Mouse (Mus musculus): ENCODE measurements around the gene Gm49354. TPM values are rescaled to one million over a fixed set of nuclear protein-coding genes. Genes with fewer than 3 reads are reported as not detected.
"Not testable (repeated sequence)": the region's sequence is repeated elsewhere in the genome, so short reads cannot be mapped to it uniquely, and the experiment has no call there.

Gm49354 gene
- polyA plus RNA-seq, 1 experiment from 2014 or later: not detected

DNA sequence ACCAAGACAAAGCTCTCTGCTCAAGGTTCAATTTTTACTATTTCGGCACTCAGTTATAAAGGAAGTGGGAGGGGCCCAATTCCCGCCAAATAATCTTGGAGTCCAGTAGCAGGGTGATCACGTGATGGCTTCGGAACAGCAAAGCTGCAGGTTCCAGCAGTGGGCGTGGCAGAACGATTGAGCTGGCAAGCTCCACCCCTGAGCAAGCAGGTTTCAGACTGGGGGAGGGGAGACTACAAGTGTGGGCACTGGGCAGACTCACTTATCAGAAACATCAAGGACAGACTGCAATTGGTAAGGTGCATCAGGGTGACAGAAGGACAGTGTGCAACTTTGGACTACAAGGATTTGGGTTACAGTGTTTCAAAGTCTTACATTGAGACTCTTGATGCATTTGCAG, 47.7 kb downstream of the Gm49354 start:
- 29% methylated on average over 6 of the region's 6 CpGs for WGBS
- H3K4me1 ChIP-seq (ENCODE audit: control insufficient read depth, insufficient read depth, low read length); DNase-seq (ENCODE audit: low spot score); H3K9ac ChIP-seq (ENCODE audit: low read length); H3K27me3 ChIP-seq (ENCODE audit: control insufficient read depth, insufficient read depth, low read length); H3K36me3 ChIP-seq (ENCODE audit: control insufficient read depth, insufficient read depth, low read length); H3K9me3 ChIP-seq (ENCODE audit: control insufficient read depth, low read length); H3K4me3 ChIP-seq (ENCODE audit: low read depth, low read length); H3K27ac ChIP-seq (ENCODE audit: low read depth, low read length); ATAC-seq (ENCODE audit: insufficient read depth, low FRiP score, low TSS enrichment); H3K4me2 ChIP-seq (ENCODE audit: low read depth): not testable (repeated sequence)

GRCm38 (mm10) chr13:59733936-59734335, 48.1 kb downstream of the Gm49354 start:
- Histone ChIP-seq H3K4me3 (ENCODE audit: low read depth, low read length) (no peak overlapping the region), H3K36me3 (ENCODE audit: control insufficient read depth, insufficient read depth, low read length) (no peaks in the 10 kb centered on the region), H3K4me2 (ENCODE audit: low read depth) (no peak overlapping the region), H3K27me3 (ENCODE audit: control insufficient read depth, insufficient read depth, low read length) (no peaks in the 10 kb centered on the region), H3K27ac (ENCODE audit: low read depth, low read length) (no peak overlapping the region), H3K9me3 (ENCODE audit: control insufficient read depth, low read length) (no peaks in the 10 kb centered on the region), H3K9ac (ENCODE audit: low read length) (no peak overlapping the region), H3K4me1 (ENCODE audit: control insufficient read depth, insufficient read depth, low read length) (no peaks in the 10 kb centered on the region)
- ATAC-seq (ENCODE audit: insufficient read depth, low FRiP score, low TSS enrichment): no peak
- no peak for DNase-seq (ENCODE audit: low spot score)
- WGBS: 85% methylated on average over 2 of the region's 4 CpGs

- no peak within 1 kb of the TSS for H3K9ac ChIP-seq (ENCODE audit: low read length)
- ATAC-seq (ENCODE audit: insufficient read depth, low FRiP score, low TSS enrichment) (no peak), DNase-seq (ENCODE audit: low spot score) (no peak)
- H3K4me3 ChIP-seq (ENCODE audit: low read depth, low read length): no peak within 1 kb of the TSS
- no peaks in the 10 kb centered on the region for H3K27me3 ChIP-seq (ENCODE audit: control insufficient read depth, insufficient read depth, low read length)
- H3K36me3 ChIP-seq (ENCODE audit: control insufficient read depth, insufficient read depth, low read length): no peaks in the 10 kb centered on the region
- H3K4me2 ChIP-seq (ENCODE audit: low read depth): no peak within 1 kb of the TSS
- H3K9me3 ChIP-seq (ENCODE audit: control insufficient read depth, low read length): no peaks in the 10 kb centered on the region
- WGBS: 43% methylated on average over 5 of the region's 7 CpGs
- H3K4me1 ChIP-seq (ENCODE audit: control insufficient read depth, insufficient read depth, low read length): no peaks in the 10 kb centered on the region
- H3K27ac ChIP-seq (ENCODE audit: low read depth, low read length): no peak within 1 kb of the TSS
These were observed 50.4 kb downstream of the Gm49354 start, which contains the start of gene Spata31d1d for GRCm38 (mm10) chr13:59731652-59732051. Gene Spata31d1d, minus strand, starts transcription at chr13:59731752.

GRCm38 (mm10) chr13:59728378-59729093, 53.5 kb downstream of the Gm49354 start:
- 31% methylated on average over 7 of the region's 7 CpGs for WGBS
- Histone ChIP-seq H3K9me3 (ENCODE audit: control insufficient read depth, low read length) (no peaks in the 10 kb centered on the region), H3K27ac (ENCODE audit: low read depth, low read length) (no peak overlapping the region), H3K4me3 (ENCODE audit: low read depth, low read length) (no peak overlapping the region), H3K4me1 (ENCODE audit: control insufficient read depth, insufficient read depth, low read length) (no peaks in the 10 kb centered on the region), H3K36me3 (ENCODE audit: control insufficient read depth, insufficient read depth, low read length) (no peaks in the 10 kb centered on the region), H3K4me2 (ENCODE audit: low read depth) (no peak overlapping the region), H3K27me3 (ENCODE audit: control insufficient read depth, insufficient read depth, low read length) (no peaks in the 10 kb centered on the region), H3K9ac (ENCODE audit: low read length) (no peak overlapping the region)
- ATAC-seq (ENCODE audit: insufficient read depth, low FRiP score, low TSS enrichment) (peak; percentile 81), DNase-seq (ENCODE audit: low spot score) (peak; percentile 86)

GRCm38 (mm10) chr13:59726139-59726867, 55.7 kb downstream of the Gm49354 start:
- H3K4me2 ChIP-seq (ENCODE audit: low read depth): peak overlapping the region; percentile 28
- H3K27me3 ChIP-seq (ENCODE audit: control insufficient read depth, insufficient read depth, low read length): no peaks in the 10 kb centered on the region
- 0 out of 2 replicates have a peak overlapping the region, but pooled peaks have one; percentile 8 for H3K4me3 ChIP-seq (ENCODE audit: low read depth, low read length)
- H3K9me3 ChIP-seq (ENCODE audit: control insufficient read depth, low read length): no peaks in the 10 kb centered on the region
- no peak for ATAC-seq (ENCODE audit: insufficient read depth, low FRiP score, low TSS enrichment)
- WGBS: 35% methylated on average over 29 of the region's 29 CpGs
- H3K9ac ChIP-seq (ENCODE audit: low read length): peak overlapping the region; percentile 0
- no peak for DNase-seq (ENCODE audit: low spot score)
- H3K36me3 ChIP-seq (ENCODE audit: control insufficient read depth, insufficient read depth, low read length): no peaks in the 10 kb centered on the region
- no peak overlapping the region for H3K27ac ChIP-seq (ENCODE audit: low read depth, low read length)
- H3K4me1 ChIP-seq (ENCODE audit: control insufficient read depth, insufficient read depth, low read length): no peaks in the 10 kb centered on the region

DNA sequence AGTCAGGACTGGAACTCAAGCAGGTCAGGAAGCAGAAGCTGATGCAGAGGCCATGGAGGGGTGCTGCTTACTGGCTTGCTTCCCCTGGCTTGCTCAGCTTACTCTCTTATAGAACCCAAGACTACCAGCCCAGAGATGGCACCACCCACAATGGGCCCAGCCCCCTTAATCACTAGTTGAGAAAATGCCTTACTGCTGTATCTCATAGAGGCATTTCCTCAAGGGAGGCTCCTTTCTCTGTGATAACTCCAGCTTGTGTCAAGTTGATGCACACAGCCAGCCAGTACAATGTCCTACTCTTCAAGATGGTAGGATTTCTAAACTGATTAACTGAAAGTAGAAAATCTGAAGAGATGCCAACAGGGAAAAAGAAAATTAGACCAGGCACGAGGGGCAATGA, 60.0 kb downstream of the Gm49354 start:
- H3K9me3 ChIP-seq (ENCODE audit: control insufficient read depth, low read length); H3K36me3 ChIP-seq (ENCODE audit: control insufficient read depth, insufficient read depth, low read length); ATAC-seq (ENCODE audit: insufficient read depth, low FRiP score, low TSS enrichment); DNase-seq (ENCODE audit: low spot score); H3K4me3 ChIP-seq (ENCODE audit: low read depth, low read length); H3K9ac ChIP-seq (ENCODE audit: low read length); H3K4me2 ChIP-seq (ENCODE audit: low read depth); H3K4me1 ChIP-seq (ENCODE audit: control insufficient read depth, insufficient read depth, low read length); H3K27ac ChIP-seq (ENCODE audit: low read depth, low read length); H3K27me3 ChIP-seq (ENCODE audit: control insufficient read depth, insufficient read depth, low read length): not testable (repeated sequence)
- whole genome bisulfite sequencing: 85% methylated on average over 1 of the region's 1 CpGs

DNA sequence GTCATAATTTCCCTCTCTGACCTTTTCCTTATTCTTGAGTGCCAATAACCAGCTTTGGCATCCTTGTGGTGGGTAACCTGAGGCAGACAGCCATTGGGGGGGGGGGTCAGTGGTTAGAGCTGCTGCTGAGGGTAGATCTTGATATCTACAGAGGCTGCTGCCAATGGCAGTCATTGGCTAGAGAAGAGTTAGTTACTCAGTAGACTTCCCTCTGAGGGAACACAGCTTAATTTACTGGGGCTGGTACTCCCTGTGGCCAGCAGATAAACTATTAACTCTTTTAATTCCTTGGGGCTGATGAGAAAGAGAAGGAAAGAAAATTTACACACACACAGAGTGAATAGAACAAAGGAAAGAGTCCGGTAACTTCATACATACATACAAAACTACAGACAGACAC, 62.6 kb downstream of the Gm49354 start:
- no peaks in the 10 kb centered on the region for H3K27me3 ChIP-seq (ENCODE audit: control insufficient read depth, insufficient read depth, low read length)
- no peak overlapping the region for H3K4me2 ChIP-seq (ENCODE audit: low read depth)
- no peaks in the 10 kb centered on the region for H3K9me3 ChIP-seq (ENCODE audit: control insufficient read depth, low read length)
- H3K4me1 ChIP-seq (ENCODE audit: control insufficient read depth, insufficient read depth, low read length): no peaks in the 10 kb centered on the region
- no peak overlapping the region for H3K9ac ChIP-seq (ENCODE audit: low read length)
- no peak overlapping the region for H3K4me3 ChIP-seq (ENCODE audit: low read depth, low read length)
- DNase-seq (ENCODE audit: low spot score) (no peak), ATAC-seq (ENCODE audit: insufficient read depth, low FRiP score, low TSS enrichment) (no peak)
- no peaks in the 10 kb centered on the region for H3K36me3 ChIP-seq (ENCODE audit: control insufficient read depth, insufficient read depth, low read length)
- WGBS: 90% methylated on average over 1 of the region's 1 CpGs
- no peak overlapping the region for H3K27ac ChIP-seq (ENCODE audit: low read depth, low read length)

DNA sequence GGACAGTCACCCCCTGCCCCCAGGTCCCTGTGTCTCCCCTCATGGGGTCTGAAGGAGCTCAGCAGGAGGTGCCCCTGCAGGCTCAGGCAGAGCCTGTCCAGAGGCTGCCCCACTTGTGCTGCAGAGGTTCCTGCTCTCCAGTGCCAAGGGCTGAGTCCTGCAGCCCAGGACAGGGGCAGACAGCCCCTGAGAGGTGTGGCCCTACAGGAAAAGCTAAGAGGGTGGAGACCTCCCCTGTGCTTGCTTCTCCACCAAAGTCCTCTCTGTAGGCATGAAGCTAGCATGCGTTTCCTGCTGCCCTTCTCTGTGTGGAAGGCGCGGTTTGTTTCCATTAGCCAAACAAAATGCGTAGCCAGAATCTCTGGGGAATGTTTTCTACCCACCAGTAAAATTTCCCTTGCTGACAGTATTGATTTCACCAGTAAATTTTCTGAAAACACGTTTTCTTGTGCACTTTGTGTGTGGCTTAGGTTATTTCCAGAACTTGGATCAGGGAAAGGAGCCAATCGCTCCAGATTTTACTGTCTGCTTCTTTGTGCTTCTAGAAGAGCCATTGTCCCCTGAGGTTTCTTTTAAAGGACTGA, 63.1 kb downstream of the Gm49354 start:
- H3K27ac ChIP-seq (ENCODE audit: low read depth, low read length); DNase-seq (ENCODE audit: low spot score); H3K4me1 ChIP-seq (ENCODE audit: control insufficient read depth, insufficient read depth, low read length); H3K9me3 ChIP-seq (ENCODE audit: control insufficient read depth, low read length); H3K36me3 ChIP-seq (ENCODE audit: control insufficient read depth, insufficient read depth, low read length); H3K27me3 ChIP-seq (ENCODE audit: control insufficient read depth, insufficient read depth, low read length); H3K4me2 ChIP-seq (ENCODE audit: low read depth); H3K4me3 ChIP-seq (ENCODE audit: low read depth, low read length); H3K9ac ChIP-seq (ENCODE audit: low read length); ATAC-seq (ENCODE audit: insufficient read depth, low FRiP score, low TSS enrichment): not testable (repeated sequence)
- 36% methylated on average over 6 of the region's 6 CpGs for WGBS

Data from neural tube, embryonic 11.5 days (tissue).